Mouse (Mus musculus): ENCODE results near the gene Rpf2. TPM values are rescaled to one million over a fixed set of nuclear protein-coding genes. Genes with fewer than 3 reads are reported as not detected.

Gene Rpf2
- total and polyA plus RNA-seq, 3 experiments = 6.0 to 178 (median 67.0) TPM

DNA sequence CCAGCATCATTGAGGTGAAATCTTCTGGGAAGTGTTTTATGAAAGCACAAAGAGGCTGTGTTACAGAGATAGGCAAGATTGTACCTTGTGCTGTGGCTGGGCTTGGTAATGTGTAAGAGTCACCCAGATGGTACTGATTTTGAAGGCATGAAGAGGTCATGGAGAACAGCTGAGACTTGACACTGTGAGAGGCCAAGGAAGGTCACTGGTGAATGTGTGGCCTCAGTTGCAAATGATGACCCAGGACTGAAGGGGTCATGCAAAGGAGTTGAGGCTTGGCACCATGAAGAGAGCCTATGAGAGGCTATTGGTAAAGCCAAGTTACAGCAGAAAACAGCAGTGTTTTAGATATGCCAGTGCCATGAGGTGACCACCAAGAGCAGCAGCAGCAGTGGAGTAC, 60.9 kb downstream of the Rpf2 start:
- peaks cover 47% of the 10 kb centered on the region for H3K27me3 ChIP-seq (ENCODE audit: insufficient read depth, low read length)
- no peaks in the 10 kb centered on the region for H3K9me3 ChIP-seq (replicated peaks)
- no peaks in the 10 kb centered on the region for H3K36me3 ChIP-seq (replicated peaks)
- no peak for TF ChIP-seq TAL1 (conservative IDR thresholded peaks at IDR 0.05; ENCODE audit: low read depth, low read length)
- TF ChIP-seq POLR2AphosphoS5 (IDR thresholded peaks at IDR 0.05; ENCODE audit: insufficient replicate concordance, low read depth, low read length) = no peak
- TF ChIP-seq GATA1 (IDR thresholded peaks at IDR 0.05; ENCODE audit: borderline replicate concordance, low read length) = no peak
- no peak for TF ChIP-seq GATA2 (IDR thresholded peaks at IDR 0.05; ENCODE audit: borderline replicate concordance, low read depth, low read length)
- no peak for TF ChIP-seq CTCF (IDR thresholded peaks at IDR 0.05; ENCODE audit: low read depth, low read length)
- DNase-seq (ENCODE audit: low spot score) = no peak
- no peak for ATAC-seq (ENCODE audit: extremely low read depth, insufficient number of reproducible peaks, low FRiP score, poor library complexity, severe bottlenecking)
- no peak overlapping the region for H3K4me3 ChIP-seq (ENCODE audit: low read depth, low read length)
- H3K4me1 ChIP-seq (ENCODE audit: insufficient read depth, low read depth, low read length) = peaks cover 2% of the 10 kb centered on the region; the same call in 1 of the 2 replicates

DNA sequence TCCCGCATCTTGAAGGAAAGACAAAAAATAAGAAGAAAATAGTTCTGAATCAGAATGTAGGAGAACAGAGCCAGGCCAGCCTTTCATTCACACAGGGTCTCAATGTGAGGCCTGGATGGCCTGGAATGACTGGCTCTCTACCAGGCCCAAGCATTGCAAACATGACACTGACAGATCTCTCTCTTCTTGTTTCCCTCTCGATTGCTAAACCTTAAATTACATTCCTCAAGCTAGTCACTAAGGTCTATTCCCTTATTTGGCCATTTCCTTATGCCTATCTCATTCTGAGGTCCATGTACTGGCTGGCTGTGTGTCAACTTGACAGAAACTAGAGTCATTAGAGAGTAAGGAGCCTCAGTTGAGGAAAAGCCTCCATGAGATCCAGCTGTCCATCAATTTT, 66.8 kb downstream of the Rpf2 start:
- Histone ChIP-seq H3K4me3 (ENCODE audit: low read depth, low read length) (no peak overlapping the region), H3K27me3 (ENCODE audit: insufficient read depth, low read length) (peaks cover 19% of the 10 kb centered on the region), H3K36me3 (replicated peaks) (no peaks in the 10 kb centered on the region), H3K9me3 (replicated peaks) (no peaks in the 10 kb centered on the region), H3K4me1 (ENCODE audit: insufficient read depth, low read depth, low read length) (peaks cover 13% of the 10 kb centered on the region)
- DNase-seq (ENCODE audit: low spot score) (no peak), ATAC-seq (ENCODE audit: extremely low read depth, insufficient number of reproducible peaks, low FRiP score, poor library complexity, severe bottlenecking) (no peak)
- TF ChIP-seq TAL1 (conservative IDR thresholded peaks at IDR 0.05; ENCODE audit: low read depth, low read length) = no peak
- no peak for TF ChIP-seq CTCF (IDR thresholded peaks at IDR 0.05; ENCODE audit: low read depth, low read length)
- no peak for TF ChIP-seq POLR2AphosphoS5 (IDR thresholded peaks at IDR 0.05; ENCODE audit: insufficient replicate concordance, low read depth, low read length)
- no peak for TF ChIP-seq GATA1 (IDR thresholded peaks at IDR 0.05; ENCODE audit: borderline replicate concordance, low read length)
- no peak for TF ChIP-seq GATA2 (IDR thresholded peaks at IDR 0.05; ENCODE audit: borderline replicate concordance, low read depth, low read length)

DNA sequence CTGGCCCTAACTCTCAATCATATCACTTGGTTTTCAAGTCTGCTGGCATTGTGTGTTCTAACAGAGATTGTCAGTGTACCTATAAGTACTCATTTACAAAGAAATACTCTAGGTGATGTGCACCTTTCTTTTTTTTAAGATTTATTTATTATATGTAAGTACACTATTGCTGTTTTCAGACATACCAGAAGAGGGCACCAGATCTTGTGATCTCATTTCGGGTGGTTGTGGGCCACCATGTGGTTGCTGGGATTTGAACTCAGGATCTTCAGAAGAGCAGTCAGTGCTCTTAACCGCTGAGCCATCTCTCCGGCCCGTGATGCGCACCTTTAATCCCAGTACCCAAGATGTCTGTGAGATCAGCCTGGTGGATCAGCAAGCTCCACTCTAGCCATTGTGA, 67.7 kb downstream of the Rpf2 start:
- TF ChIP-seq POLR2AphosphoS5 (IDR thresholded peaks at IDR 0.05; ENCODE audit: insufficient replicate concordance, low read depth, low read length) (no peak), GATA2 (IDR thresholded peaks at IDR 0.05; ENCODE audit: borderline replicate concordance, low read depth, low read length) (no peak), CTCF (IDR thresholded peaks at IDR 0.05; ENCODE audit: low read depth, low read length) (no peak), GATA1 (IDR thresholded peaks at IDR 0.05; ENCODE audit: borderline replicate concordance, low read length) (no peak), TAL1 (conservative IDR thresholded peaks at IDR 0.05; ENCODE audit: low read depth, low read length) (no peak)
- no peak for DNase-seq (ENCODE audit: low spot score)
- Histone ChIP-seq H3K4me3 (ENCODE audit: low read depth, low read length) (no peak overlapping the region), H3K4me1 (ENCODE audit: insufficient read depth, low read depth, low read length) (peaks cover 13% of the 10 kb centered on the region), H3K36me3 (replicated peaks) (no peaks in the 10 kb centered on the region), H3K9me3 (replicated peaks) (no peaks in the 10 kb centered on the region), H3K27me3 (ENCODE audit: insufficient read depth, low read length) (peaks cover 13% of the 10 kb centered on the region)
- ATAC-seq (ENCODE audit: extremely low read depth, insufficient number of reproducible peaks, low FRiP score, poor library complexity, severe bottlenecking) = no peak

GRCm38 (mm10) chr10:40177323-40177962, 69.4 kb downstream of the Rpf2 start:
- Histone ChIP-seq H3K4me3 (ENCODE audit: low read depth, low read length) (no peak overlapping the region), H3K4me1 (ENCODE audit: insufficient read depth, low read depth, low read length) (peaks cover 20% of the 10 kb centered on the region), H3K27me3 (ENCODE audit: insufficient read depth, low read length) (peaks cover 11% of the 10 kb centered on the region), H3K9me3 (replicated peaks) (no peaks in the 10 kb centered on the region), H3K36me3 (replicated peaks) (no peaks in the 10 kb centered on the region)
- ATAC-seq (ENCODE audit: extremely low read depth, insufficient number of reproducible peaks, low FRiP score, poor library complexity, severe bottlenecking) (no peak), DNase-seq (ENCODE audit: low spot score) (no peak)
- TF ChIP-seq CTCF (IDR thresholded peaks at IDR 0.05; ENCODE audit: low read depth, low read length) = no peak
- no peak for TF ChIP-seq GATA1 (IDR thresholded peaks at IDR 0.05; ENCODE audit: borderline replicate concordance, low read length)

Other genes with a start within 250 kb of the Rpf2 start
- not detected in 2 replicates for gene Mfsd4b1, start 221.8 kb downstream of the Rpf2 start, total RNA-seq (2014; fragmentation: Nextera tagmentation)
- 0.05 TPM in 1 of 2 replicates, not detected in the other for gene Mfsd4b1, start 221.8 kb downstream of the Rpf2 start, total RNA-seq (2017)
- not detected in 2 replicates for gene Mfsd4b1, start 221.8 kb downstream of the Rpf2 start, polyA plus RNA-seq (2012)
- 22.4 and 117 TPM in 2 replicates for gene Slc16a10, start 104.8 kb downstream of the Rpf2 start, total RNA-seq (2014; fragmentation: Nextera tagmentation)
- 16.9 and 18.8 TPM in 2 replicates for gene Slc16a10, start 104.8 kb downstream of the Rpf2 start, total RNA-seq (2017)
- 5.7 and 7.2 TPM in 2 replicates for gene Slc16a10, start 104.8 kb downstream of the Rpf2 start, polyA plus RNA-seq (2012)
- 22.1 and 22.5 TPM in 2 replicates for gene Gtf3c6, start 11.1 kb upstream of the Rpf2 start, total RNA-seq (2014; fragmentation: Nextera tagmentation)
- gene Gtf3c6, start 11.1 kb upstream of the Rpf2 start, total RNA-seq (2017) = 40.5 and 48.1 TPM in 2 replicates
- gene Gtf3c6, start 11.1 kb upstream of the Rpf2 start, polyA plus RNA-seq (2012) = 8.9 and 13.1 TPM in 2 replicates
- 198 and 202 TPM in 2 replicates for gene Amd1, start 55.1 kb upstream of the Rpf2 start, total RNA-seq (2014; fragmentation: Nextera tagmentation)
- 164 and 183 TPM in 2 replicates for gene Amd1, start 55.1 kb upstream of the Rpf2 start, total RNA-seq (2017)
- gene Amd1, start 55.1 kb upstream of the Rpf2 start, polyA plus RNA-seq (2012) = 4.2 and 7.7 TPM in 2 replicates
- gene Cdk19, start 92.5 kb upstream of the Rpf2 start, total RNA-seq (2014; fragmentation: Nextera tagmentation) = 47.2 and 47.5 TPM in 2 replicates
- gene Cdk19, start 92.5 kb upstream of the Rpf2 start, total RNA-seq (2017) = 25.9 and 29.1 TPM in 2 replicates
- gene Cdk19, start 92.5 kb upstream of the Rpf2 start, polyA plus RNA-seq (2012) = 7.8 and 8.5 TPM in 2 replicates